Mouse (Mus musculus): ENCODE data around the gene Prr13.

Gene Prr13

DNA sequence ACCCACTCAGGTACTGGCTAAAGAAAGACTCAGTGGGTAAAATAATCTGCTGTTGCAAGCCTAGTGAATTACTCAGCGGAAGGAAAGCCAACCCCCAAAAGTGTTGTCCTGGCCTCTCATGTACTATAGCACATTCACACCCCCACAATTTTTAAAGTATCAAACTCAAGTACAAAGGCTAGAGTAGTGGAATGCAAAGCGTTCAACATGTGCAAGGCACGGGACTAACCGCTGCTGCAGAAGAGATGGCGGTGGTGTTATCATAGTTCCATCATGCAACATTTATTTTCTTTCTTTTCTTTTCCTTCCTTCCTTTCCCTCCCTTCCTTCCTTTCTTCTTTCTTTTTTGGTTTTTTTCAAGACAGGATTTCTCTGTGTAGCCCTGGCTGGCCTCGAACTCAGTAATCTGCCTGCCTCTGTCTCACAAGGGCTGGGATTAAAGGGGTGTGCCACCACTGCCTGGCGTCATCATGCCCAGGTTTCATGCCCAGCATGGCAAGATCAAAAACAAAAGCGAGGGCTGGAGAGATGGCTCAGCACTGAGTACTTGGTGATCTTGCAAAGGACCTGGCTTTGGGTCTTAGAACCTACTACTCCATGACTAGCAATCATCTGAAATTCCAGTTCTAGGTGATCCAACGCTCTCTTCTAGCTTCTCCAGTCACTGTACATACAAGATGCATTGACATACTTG is 47.1 kb downstream of the Prr13 start:
- DNase-seq = no peak

DNA sequence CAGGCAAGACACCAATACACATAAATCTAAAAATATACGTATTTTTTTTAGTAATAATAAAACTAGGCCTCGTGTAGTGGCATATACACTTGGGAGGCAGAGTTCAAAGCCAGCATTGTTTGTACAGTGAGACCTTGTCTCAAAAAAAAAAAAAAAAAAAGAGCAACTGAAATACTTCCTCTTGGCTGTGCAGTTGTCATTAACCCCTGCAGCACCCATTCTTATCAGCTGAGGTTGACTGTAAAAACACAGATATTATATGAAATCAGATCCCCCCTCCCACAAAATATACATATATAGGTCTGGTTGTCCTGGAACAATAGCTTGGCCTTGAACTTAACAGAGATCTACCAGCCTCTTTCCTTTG is 47.6 kb downstream of the Prr13 start:
- no peak for DNase-seq

DNA sequence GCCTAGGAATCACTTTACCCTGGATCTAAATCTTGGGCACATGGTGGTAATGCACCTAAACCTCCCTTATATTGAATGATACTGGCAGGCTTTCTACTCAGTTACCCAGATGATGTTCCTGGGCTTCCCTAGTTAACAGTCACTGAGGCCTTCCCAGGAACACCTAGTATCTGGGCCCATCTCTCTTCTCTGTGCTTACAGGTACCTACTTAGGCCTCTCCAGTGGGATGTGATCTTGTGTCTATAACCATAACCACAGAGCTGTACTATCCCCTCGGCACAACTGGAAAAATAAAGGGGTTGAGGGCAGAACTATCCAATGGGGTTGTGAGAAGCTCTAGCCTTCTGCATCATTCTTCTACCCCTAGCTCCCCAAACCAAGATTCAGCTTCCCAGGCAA is 48.0 kb downstream of the Prr13 start:
- no peak for DNase-seq

- DNase-seq = no peak
Observed at GRCm38 (mm10) chr15:102507561-102507960, 48.7 kb downstream of the Prr13 start.

GRCm38 (mm10) chr15:102508336-102508735 is 49.5 kb downstream of the Prr13 start:
- DNase-seq = no peak

- DNase-seq = no peak
Observed at GRCm38 (mm10) chr15:102510110-102510509, 51.3 kb downstream of the Prr13 start.

DNA sequence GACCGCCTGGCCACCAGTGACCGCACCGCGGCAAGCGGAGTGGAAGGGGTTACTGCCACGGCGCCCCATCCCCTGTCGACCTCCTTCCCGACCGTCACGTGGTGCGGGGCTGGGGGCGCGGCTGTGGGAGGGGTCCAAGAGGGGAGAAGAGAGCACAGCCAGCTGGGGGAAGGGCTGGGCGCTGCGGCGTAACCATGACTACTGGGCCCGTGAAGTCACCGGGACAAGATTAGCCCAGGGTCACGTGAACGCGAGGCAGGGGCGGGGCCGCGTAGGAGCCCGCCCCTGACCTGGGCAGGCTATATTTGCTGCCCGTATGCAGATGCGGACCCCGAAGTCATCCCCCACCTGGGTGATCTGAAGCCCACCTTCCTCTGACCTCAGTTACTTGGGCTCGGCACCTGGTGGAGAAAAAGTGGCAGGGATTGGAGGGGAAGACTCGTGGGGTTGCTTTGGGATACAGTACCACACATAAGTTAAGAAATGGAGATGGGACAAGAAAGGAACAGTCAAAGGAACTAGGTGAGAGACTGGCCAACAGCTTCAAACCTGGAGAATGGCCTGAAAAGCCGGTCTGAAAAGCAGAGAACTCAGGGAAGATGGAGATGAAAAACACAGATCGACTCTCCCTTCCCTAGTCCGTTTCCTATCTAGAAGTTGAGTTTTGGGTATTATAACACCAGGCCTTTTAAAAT is 51.9 kb downstream of the Prr13 start:
- DNase-seq = peak; percentile 62 to 74

GRCm38 (mm10) chr15:102511285-102511833 is 52.5 kb downstream of the Prr13 start:
- no peak for DNase-seq

DNA sequence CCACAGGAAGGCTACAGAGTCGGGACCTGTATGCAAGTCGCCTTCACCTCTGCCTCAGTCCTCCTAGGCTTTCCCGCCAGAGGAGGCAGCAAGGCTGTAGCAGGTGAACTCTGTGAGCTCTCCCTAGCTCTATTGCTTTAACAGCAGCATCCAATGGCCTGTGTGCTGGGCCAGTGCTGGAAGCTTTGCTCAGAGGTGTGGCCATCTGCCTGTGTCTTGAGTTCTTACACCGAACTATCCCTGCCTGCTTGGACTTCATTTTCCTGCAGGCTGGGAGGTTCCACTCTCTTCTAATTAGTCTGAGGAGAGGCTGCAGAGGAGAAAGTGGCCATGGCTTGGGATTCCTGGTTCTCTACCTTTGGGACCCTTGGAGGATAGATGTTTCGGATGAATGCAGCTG is 53.2 kb downstream of the Prr13 start:
- DNase-seq = no peak
